Mouse (Mus musculus) liver (tissue): ENCODE measurements around the gene Ywhaq.

Source experiments
- DNase-seq: peaks from one replicate; pipeline ENCODE4 v3.0.0-alpha.2; 2020; ENCODE audit warnings: mixed read lengths

Gene Ywhaq

DNA sequence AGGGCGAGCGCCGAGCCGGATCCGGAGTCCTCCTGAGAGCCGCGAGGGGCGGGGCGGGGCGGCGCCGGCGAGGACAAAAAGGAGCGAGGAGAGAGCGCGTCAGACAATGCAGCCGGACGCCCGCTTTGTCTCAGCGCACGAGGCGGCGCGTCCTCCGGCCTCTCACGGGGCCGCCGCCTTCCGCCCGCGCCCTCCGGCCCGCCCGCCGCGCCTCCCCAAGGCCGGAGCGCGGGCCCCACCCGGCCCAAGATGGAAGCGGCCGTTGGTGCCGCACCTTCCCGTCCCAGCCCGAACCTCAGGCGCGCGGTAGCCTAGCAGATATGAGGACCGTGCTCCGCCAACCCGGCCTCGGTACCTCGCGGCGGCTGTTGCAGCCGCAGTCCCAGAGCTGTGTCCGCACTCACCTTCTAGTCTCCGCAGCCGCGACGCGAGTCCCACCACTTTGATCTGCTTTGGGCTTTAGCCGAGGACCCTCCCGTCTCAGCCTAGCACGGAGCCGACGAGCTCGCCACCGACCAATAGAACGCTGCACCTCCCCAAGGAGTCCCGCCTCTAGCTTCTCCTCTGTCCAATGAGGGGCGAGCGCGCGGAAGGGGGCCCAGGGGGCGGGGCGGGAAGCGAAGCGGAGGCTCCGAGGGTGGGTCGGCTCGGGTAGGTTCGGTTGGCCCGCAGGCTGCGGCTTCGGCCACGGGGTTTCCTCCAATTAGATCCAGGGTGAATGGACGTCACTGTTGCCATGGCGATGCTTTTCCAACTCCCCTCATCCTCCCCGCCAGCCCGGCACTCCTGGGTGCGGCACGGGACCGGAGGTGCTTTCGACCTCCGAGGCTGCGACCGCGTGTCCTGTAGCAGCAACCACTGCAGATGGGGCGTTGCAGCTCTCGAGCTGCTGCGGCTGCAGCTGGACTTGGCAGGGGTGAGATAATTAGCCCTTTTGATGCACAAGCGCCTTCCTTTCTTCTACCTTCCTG lies at the start of gene Ywhaq:
TSS of gene Ywhaq (minus strand) at position 538 of the 971 bp plus-strand sequence.
- DNase-seq = peak; percentile 98

GRCm38 (mm10) chr12:21463448-21463891 lies 46.0 kb upstream of the Ywhaq start:
- DNase-seq = no peak

DNA sequence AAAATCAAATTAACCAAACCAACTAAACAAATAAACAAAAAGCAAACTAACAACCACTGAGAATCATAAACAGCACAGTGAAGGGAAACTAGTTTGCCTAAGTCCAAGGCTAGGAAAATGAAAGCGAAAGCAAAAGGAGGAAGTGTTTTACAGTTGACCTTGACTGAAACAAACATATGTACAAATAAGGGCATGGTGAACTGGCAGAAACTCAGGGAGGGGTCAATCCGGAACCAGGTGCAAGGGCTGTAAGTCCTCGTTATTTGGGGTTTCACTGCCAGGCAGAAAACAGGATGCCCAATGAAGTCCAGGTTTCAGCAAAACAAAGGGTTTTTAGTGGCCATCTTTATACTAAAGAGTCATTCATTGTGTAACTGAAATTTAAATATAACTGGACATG lies 45.2 kb upstream of the Ywhaq start:
- no peak for DNase-seq

DNA sequence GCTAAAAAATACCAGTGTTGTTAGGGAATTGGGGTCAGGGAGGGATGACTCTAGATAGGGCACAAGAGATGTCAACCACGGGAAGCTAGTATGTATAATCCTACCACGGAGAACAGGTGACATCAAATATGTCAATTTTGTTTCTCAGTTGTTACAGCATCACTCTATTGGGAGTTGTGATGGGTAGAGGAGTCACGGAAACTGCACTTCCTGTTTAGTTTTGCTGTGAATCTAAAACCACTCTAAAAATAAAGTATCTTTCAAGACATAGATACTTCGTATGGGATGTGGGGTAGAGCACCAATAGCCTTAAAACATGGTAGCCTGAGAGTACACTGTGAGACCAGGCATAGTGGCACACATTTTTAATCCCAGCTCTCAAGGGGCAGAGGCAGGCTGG lies 42.2 kb upstream of the Ywhaq start:
- DNase-seq = no peak

GRCm38 (mm10) chr12:21456021-21456420 lies 38.6 kb upstream of the Ywhaq start:
- no peak for DNase-seq

GRCm38 (mm10) chr12:21451752-21452151 lies 34.3 kb upstream of the Ywhaq start:
- DNase-seq = no peak

GRCm38 (mm10) chr12:21451351-21451750 lies 33.9 kb upstream of the Ywhaq start:
- no peak for DNase-seq

GRCm38 (mm10) chr12:21443783-21444182 lies 26.3 kb upstream of the Ywhaq start:
- no peak for DNase-seq

DNA sequence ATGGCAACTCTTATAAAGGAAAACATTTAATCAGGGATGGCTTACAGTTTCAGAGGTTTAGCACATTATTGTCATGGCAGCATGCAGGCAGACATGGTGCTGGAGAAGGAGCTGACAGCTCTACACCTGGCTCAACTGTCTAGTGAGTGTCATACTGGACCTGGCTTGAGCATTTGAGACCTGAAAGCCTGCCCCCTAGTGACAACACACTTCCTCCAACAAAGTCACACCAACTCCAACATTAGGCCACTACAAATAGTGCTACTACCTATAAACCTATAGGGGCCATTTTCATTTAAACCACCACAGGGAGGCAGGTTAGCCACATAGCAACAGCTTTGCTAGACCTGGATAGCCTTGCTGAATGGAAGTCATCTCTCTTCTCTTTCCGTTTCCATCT lies 24.4 kb upstream of the Ywhaq start:
- DNase-seq = peak; percentile 8

DNA sequence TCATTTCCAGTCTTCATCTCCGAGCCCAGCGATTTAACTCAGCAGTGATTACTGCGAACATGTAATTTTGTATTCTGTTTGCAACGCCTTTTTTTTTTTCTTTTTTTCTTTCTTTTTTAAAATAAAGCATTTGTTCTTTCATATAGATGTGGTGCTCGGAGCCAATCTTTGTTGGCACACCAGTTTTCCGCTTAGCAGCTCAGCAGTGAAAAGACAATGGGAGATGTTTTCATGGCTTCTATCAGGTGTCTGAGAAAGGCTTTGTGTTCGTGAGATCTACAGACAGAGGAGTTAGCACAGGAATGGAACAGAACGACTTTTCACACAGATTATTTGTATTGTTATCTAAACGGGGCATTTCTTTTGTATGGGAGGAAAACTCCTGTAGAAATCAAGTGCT lies 22.0 kb upstream of the Ywhaq start:
- DNase-seq = no peak

DNA sequence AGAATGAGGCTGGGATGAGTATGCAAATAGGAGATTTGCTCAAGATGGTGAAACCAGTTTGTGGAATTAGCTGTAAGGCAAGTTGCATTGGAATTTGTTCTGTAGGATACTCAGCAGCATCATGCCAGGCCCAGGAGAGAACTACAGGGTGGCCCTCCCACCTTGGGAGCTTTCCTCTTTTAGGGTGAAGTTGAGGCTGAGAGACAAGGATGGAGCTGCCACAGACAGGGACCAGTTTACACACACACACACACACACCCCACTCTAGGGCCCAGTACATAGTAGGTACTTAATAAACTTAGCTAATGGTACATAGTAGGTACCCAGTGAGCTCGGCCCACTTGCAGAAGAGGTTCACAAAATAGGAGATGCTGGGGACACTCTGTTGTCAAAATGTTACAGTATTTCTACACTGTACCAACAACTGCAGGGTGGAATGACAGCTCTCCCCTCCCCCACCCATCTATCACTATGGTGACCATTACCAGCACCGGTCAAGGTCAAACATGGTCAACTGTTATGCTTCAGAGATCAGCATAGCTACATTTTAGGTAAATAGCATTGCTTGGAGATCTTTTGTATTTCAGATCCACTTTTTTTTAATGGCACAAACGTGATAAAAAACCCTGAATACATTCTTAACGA lies 21.4 kb upstream of the Ywhaq start:
- DNase-seq = peak; percentile 16

GRCm38 (mm10) chr12:21438294-21438693 lies 20.9 kb upstream of the Ywhaq start:
- DNase-seq = no peak

DNA sequence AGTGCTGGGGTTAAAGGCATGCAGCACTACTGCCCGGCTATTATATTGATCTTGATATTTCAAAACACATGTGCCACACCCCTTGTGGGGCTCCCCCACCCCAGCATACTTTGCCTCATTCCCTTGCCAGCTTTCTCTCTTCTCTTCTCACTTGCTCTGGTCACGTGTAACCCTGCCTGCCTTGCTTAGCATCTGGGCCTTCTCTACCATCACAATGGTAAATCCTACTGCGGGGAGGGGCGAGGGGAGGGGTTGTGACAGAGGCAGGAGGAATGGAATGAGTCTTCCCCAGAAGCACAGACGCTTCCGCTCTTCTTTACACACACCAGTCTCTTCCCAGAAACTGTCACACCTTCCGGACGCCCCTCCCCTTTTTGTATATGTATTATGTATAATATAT lies 14.5 kb upstream of the Ywhaq start:
- no peak for DNase-seq

DNA sequence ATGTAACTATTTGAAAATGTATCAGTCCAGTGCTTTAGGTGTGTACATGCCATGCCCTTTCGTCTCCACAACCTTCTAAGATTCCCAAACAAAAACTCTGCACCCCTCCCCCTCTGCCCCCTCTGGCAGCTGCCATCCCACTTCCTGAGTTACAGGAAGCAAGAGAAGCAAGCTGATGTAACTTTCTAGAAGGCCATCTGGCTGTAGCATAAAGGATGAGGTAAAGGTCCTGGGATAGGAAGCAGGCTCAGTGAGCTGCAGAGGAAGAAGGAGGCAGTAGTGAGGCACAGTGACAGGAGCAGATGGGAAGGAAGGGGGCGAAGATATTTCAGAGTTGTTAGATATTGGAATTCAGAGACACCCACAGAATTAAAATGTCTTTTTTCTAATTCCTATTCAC lies 13.6 kb upstream of the Ywhaq start:
- DNase-seq = no peak

- DNase-seq = no peak
These were observed 12.7 kb upstream of the Ywhaq start for GRCm38 (mm10) chr12:21430140-21430539.

DNA sequence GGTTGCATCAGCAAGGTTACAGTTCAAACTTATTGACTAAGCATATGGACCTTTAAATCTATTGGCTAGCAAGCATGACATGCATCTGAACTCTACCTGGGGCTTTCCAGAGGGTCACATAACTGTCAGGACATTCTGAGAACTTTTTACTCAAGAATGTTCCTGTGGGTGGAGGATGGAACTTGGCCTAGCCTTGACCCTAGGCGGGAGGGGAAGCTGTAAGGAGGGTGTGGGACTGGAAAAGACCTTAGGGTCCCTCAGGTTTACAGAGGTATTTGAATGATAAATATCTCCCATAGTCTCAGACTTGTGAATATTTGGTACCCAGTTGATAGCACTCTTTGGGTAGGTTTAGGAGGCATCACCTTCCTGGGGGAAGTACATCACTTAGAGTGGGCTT lies 11.6 kb upstream of the Ywhaq start:
- DNase-seq = no peak

DNA sequence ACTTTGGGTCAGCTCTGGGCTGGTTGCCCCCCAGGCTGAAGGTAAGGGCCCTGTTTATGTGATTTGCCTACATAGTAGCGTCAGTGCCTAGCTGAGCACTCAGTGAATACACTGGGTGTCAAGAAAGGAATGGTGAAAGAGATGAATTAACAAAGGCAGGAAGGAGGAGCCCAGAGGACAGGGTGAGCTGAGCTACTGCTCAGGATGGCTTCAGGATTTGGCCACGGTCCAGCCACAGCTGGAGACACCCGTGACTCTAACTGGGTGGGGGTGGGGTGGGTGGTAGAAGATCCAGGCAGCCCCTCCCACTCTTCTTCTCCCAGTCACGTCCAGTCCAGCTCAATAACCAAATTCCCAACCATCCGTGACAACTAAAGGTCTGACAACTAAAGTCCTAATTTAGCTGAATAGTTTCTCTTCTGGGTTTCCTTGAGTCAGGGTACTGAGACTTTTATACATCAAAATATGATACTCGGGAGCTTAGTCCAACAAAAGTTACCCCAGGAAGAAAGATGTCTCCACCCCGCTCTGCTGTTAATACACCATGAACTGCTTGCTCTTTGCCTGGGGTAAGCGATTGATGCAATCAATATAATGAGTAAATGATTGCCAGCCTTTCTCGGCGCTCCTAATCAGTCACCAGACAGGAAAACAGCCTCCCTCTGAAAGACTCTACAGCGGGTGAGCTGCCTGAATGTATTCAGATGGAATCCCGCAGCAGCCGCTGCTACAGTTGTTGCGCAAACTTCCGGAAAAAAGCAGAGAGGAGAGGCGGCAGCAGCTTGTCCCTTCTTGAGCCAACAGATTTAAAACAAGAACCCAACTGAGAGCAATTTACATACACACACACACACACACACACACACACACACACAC lies 8.9 kb upstream of the Ywhaq start:
- peak; percentile 64 for DNase-seq

GRCm38 (mm10) chr12:21424683-21425082 lies 7.2 kb upstream of the Ywhaq start:
- no peak for DNase-seq

DNA sequence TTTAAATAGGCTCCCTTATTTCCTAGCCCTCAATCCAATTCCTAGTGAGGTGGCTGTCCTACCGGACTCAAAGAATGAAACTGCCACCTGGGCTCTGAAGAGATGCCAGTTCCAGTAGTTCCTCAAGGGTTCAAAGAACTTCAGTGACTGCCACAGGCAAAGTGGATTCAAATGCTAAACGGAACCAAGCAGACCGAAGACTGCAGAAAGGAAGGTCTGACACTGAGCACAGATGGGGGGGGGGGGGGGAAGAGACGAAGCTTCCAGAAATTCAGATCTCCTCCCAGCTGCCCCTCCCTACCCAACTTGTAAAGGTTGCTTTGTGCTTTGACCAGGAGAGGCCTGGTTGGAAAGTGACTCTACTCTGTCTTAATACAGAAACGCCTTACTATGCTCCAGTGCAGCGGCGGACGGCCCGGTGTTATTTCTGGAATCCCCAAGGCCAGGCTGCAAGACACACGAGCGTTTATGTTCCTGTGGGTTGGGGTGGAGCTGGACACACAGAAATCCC lies 1.2 kb upstream of the Ywhaq start:
- no peak for DNase-seq

DNA sequence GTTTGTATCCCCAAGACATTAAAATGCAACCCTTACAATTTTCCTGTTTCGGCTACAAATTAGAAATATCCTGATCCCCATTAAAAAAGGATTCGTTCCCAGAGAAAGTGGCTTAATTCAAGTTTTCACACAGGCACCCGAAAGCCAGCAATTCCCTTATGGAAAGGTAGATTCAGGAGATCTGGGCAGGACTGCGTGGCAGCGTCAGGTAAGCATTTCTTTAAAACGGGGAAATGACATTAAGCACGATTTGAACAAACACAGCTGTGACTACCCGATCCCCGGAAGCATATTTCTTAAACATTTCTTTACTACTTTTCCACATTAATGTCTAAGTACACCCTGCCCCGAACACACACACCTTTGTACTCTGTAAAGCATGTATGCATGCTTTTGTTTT lies 646 bp upstream of the Ywhaq start:
- no peak for DNase-seq

GRCm38 (mm10) chr12:21416506-21416905 lies 931 bp downstream of the Ywhaq start:
- peak; percentile 24 for DNase-seq

DNA sequence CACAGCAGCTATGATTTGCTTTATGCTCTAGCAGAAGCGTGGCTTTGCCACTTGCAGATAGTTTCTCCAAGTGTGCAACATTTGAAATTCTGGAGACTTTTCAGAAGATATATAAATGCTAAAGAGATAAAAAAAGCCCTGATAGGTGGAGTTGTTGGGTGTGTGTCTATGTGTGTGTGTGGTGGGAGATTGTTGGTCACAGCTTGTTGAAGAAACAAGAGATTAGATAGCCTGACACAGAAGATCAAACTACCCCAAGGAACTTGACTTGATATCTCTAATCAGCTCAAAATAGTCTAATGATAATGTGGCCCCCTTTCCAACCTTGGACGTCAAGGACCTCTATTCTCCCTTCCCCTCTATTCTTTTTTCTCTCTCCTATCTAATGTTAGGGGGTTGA lies 6.8 kb downstream of the Ywhaq start:
- DNase-seq = no peak

GRCm38 (mm10) chr12:21409651-21410050 lies 7.8 kb downstream of the Ywhaq start:
- DNase-seq = no peak
